Comparison of ENCODE assay signal across 17 mouse cellular contexts in the genomic region with DNA sequence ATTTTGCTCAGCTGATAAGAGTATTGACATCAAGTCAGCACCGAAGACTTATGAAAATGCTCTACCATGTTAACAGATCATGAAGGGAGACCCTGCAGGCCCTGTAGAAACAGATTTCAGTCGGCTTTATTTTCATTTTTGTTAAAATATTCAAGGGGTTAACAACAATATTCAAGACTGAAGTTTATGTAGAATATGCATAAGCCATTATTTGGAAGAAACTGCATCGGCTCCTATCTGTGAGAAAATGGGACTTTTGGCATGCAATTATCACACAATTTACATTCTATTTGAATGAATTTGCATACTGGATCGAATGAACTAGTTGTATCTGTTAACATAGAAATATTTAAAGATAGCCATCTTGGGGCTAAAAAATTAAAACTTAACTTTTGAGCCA.
"Had no signal": no experiment of that assay in that cellular context is flagged by ENCODE, and none has a peak within 500 bp of the region (broad histone marks: within the 10 kb centered on the region; RNA-seq: fewer than 3 reads in every experiment).

No protein-coding gene starts in this region.

- H3K9ac ChIP-seq: lung, embryonic 15.5 days; midbrain, embryonic 13.5 days; midbrain, embryonic 15.5 days; neural tube, embryonic 12.5 days; stomach, embryonic 15.5 days had no signal

- ATAC-seq: lung, postnatal 0 days; midbrain, embryonic 13.5 days; midbrain, embryonic 15.5 days had no signal

- DNase-seq: lung, adult 2 months; lung, postnatal 14 days; lung, postnatal 36 days; right cerebral cortex, postnatal 14 days; thymus, adult 2 months; thymus, postnatal 25 days; thymus, postnatal 4 days had no signal

- H3K4me3 ChIP-seq: lung, embryonic 15.5 days; megakaryocyte, embryonic 14.5 days; midbrain, embryonic 13.5 days; midbrain, embryonic 15.5 days; neural tube, embryonic 12.5 days; stomach, embryonic 15.5 days had no signal

- H3K36me3 ChIP-seq: lung, embryonic 15.5 days; midbrain, embryonic 13.5 days; midbrain, embryonic 15.5 days; neural tube, embryonic 12.5 days; stomach, embryonic 15.5 days had no signal

- H3K27me3 ChIP-seq: lung, embryonic 15.5 days; megakaryocyte, embryonic 14.5 days; midbrain, embryonic 13.5 days; midbrain, embryonic 15.5 days; neural tube, embryonic 12.5 days; stomach, embryonic 15.5 days had no signal

- H3K4me1 ChIP-seq: lung, embryonic 15.5 days; megakaryocyte, embryonic 14.5 days; midbrain, embryonic 13.5 days; midbrain, embryonic 15.5 days; neural tube, embryonic 12.5 days; stomach, embryonic 15.5 days had no signal

- H3K4me2 ChIP-seq: lung, embryonic 15.5 days; midbrain, embryonic 11.5 days; midbrain, embryonic 13.5 days; midbrain, embryonic 15.5 days; neural tube, embryonic 12.5 days; stomach, embryonic 15.5 days had no signal

- H3K9me3 ChIP-seq: lung, embryonic 15.5 days; midbrain, embryonic 13.5 days; midbrain, embryonic 15.5 days; neural tube, embryonic 12.5 days; stomach, embryonic 15.5 days had no signal

- H3K27ac ChIP-seq: lung, embryonic 15.5 days; macrophage; midbrain, embryonic 13.5 days; midbrain, embryonic 15.5 days; neural tube, embryonic 12.5 days; stomach, embryonic 15.5 days; stomach, postnatal 0 days had no signal
